Mouse (Mus musculus): ENCODE results near the gene Llgl2.

Llgl2 gene

GRCm38 (mm10) chr11:115881002-115881401, 57.2 kb downstream of the Llgl2 start:
- DNase-seq = no peak

- DNase-seq = no peak
Measured at GRCm38 (mm10) chr11:115883251-115883650, 59.4 kb downstream of the Llgl2 start.

GRCm38 (mm10) chr11:115884361-115884760, 60.5 kb downstream of the Llgl2 start:
- DNase-seq = no peak

- DNase-seq = no peak
Measured at GRCm38 (mm10) chr11:115885281-115885680, 61.4 kb downstream of the Llgl2 start.

GRCm38 (mm10) chr11:115886446-115886845, 62.6 kb downstream of the Llgl2 start:
- no peak for DNase-seq

- no peak for DNase-seq
Measured at GRCm38 (mm10) chr11:115888020-115888419, 64.2 kb downstream of the Llgl2 start.

GRCm38 (mm10) chr11:115889159-115889558, 65.3 kb downstream of the Llgl2 start:
- DNase-seq = no peak

- DNase-seq = no peak
Measured at GRCm38 (mm10) chr11:115892213-115892612, 68.4 kb downstream of the Llgl2 start.

- no peak for DNase-seq
Measured at GRCm38 (mm10) chr11:115893071-115893470, 69.2 kb downstream of the Llgl2 start.

- DNase-seq = no peak
Measured at GRCm38 (mm10) chr11:115894755-115895520, 71.1 kb downstream of the Llgl2 start.

GRCm38 (mm10) chr11:115898446-115898845, 74.6 kb downstream of the Llgl2 start:
- no peak for DNase-seq

GRCm38 (mm10) chr11:115898886-115899285, 75.0 kb downstream of the Llgl2 start:
- peak; percentile 43 for DNase-seq

- DNase-seq = no peak
Measured at GRCm38 (mm10) chr11:115899486-115900266, 75.8 kb downstream of the Llgl2 start, which contains the start of gene Smim5. Gene Smim5, plus strand, starts transcription at chr11:115899966.

- no peak for DNase-seq
Measured at GRCm38 (mm10) chr11:115900561-115901337, 76.9 kb downstream of the Llgl2 start.

- no peak for DNase-seq
Measured at GRCm38 (mm10) chr11:115901338-115902161, 77.7 kb downstream of the Llgl2 start.

GRCm38 (mm10) chr11:115902177-115902576, 78.3 kb downstream of the Llgl2 start:
- DNase-seq = no peak

- DNase-seq = peak; percentile 56
Measured at GRCm38 (mm10) chr11:115902831-115903230, 79.0 kb downstream of the Llgl2 start.

- no peak for DNase-seq
Measured at GRCm38 (mm10) chr11:115903384-115904230, 79.8 kb downstream of the Llgl2 start.

- DNase-seq = no peak
Measured at GRCm38 (mm10) chr11:115904231-115904955, 80.5 kb downstream of the Llgl2 start.
